Mouse (Mus musculus): ENCODE data around the gene Hoxb3. TPM values are rescaled to one million over a fixed set of nuclear protein-coding genes. Genes with fewer than 3 reads are reported as not detected.

The Hoxb3 gene
- total RNA-seq, 2 experiments from 2014 or later, result 0.76 to 0.79 TPM

- intact Hi-C loops (cut with DNase I), result no loop called here
- DNase-seq, result no peak
Measured at GRCm38 (mm10) chr11:96333241-96334001, 10.3 kb downstream of the Hoxb3 start.

- no peak for DNase-seq
- intact Hi-C loops (cut with DNase I), result no loop called here
Measured at GRCm38 (mm10) chr11:96334002-96334364, 10.9 kb downstream of the Hoxb3 start.

- intact Hi-C loops (cut with DNase I), result no loop called here
Measured at GRCm38 (mm10) chr11:96334998-96335397, 11.9 kb downstream of the Hoxb3 start.

GRCm38 (mm10) chr11:96336597-96336996, 13.5 kb downstream of the Hoxb3 start:
- DNase-seq, result no peak
- intact Hi-C loops (cut with DNase I), result no loop called here

More at GRCm38 (mm10) chr11:96334998-96335397, 11.9 kb downstream of the Hoxb3 start:
- DNase-seq, result no peak

GRCm38 (mm10) chr11:96337026-96337425, 13.9 kb downstream of the Hoxb3 start:
- no peak for DNase-seq
- intact Hi-C loops (cut with DNase I), result no loop called here

- intact Hi-C loops (cut with DNase I), result no loop called here
- no peak for DNase-seq
Measured at GRCm38 (mm10) chr11:96338957-96339855, 16.1 kb downstream of the Hoxb3 start.

GRCm38 (mm10) chr11:96340698-96341365, 17.7 kb downstream of the Hoxb3 start:
- intact Hi-C loops (cut with DNase I), result no loop called here
- no peak for DNase-seq

GRCm38 (mm10) chr11:96341701-96342575, 18.8 kb downstream of the Hoxb3 start:
- peak; percentile 47 to 62 for DNase-seq
- intact Hi-C loops (cut with DNase I), result no loop called here

- no peak for DNase-seq
- intact Hi-C loops (cut with DNase I), result no loop called here
Measured at GRCm38 (mm10) chr11:96342576-96342930, 19.4 kb downstream of the Hoxb3 start.

- no peak for DNase-seq
- intact Hi-C loops (cut with DNase I), result no loop called here
Measured at GRCm38 (mm10) chr11:96343206-96343745, 20.1 kb downstream of the Hoxb3 start.

- intact Hi-C loops (cut with DNase I), result no loop called here
- no peak for DNase-seq
Measured at GRCm38 (mm10) chr11:96344061-96344877, 21.1 kb downstream of the Hoxb3 start.

GRCm38 (mm10) chr11:96344878-96345159, 21.7 kb downstream of the Hoxb3 start:
- DNase-seq, result no peak
- intact Hi-C loops (cut with DNase I), result no loop called here

- intact Hi-C loops (cut with DNase I), result no loop called here
- no peak for DNase-seq
Measured at GRCm38 (mm10) chr11:96345220-96345892, 22.2 kb downstream of the Hoxb3 start.

GRCm38 (mm10) chr11:96345893-96346806, 23.0 kb downstream of the Hoxb3 start:
- intact Hi-C loops (cut with DNase I), result no loop called here
- DNase-seq, result no peak

GRCm38 (mm10) chr11:96346916-96347520, 23.9 kb downstream of the Hoxb3 start:
- intact Hi-C loops (cut with DNase I), result no loop called here

GRCm38 (mm10) chr11:96347717-96348116, 24.6 kb downstream of the Hoxb3 start:
- intact Hi-C loops (cut with DNase I), result no loop called here
- DNase-seq, result no peak

More at GRCm38 (mm10) chr11:96346916-96347520, 23.9 kb downstream of the Hoxb3 start:
- no peak for DNase-seq
